19 mouse cellular contexts compared by ENCODE assay signal in genomic region chr13:94468551-94468950, GRCm38 (mm10).
"Had no signal": no experiment of that assay in that cellular context is flagged by ENCODE, and none has a peak within 500 bp of the region (broad histone marks: within the 10 kb centered on the region; RNA-seq: fewer than 3 reads in every experiment).

No protein-coding gene starts in this region.

- DNase-seq: cerebellum, adult 9-11 months; cerebellum, postnatal 10 days; cerebellum, postnatal 14 days; cerebellum, postnatal 25 days; cerebellum, postnatal 36 days; embryo, embryonic 11 days; forebrain, postnatal 0 days; gastrocnemius, adult 2 months; gastrocnemius, postnatal 10 days; gastrocnemius, postnatal 14 days; gastrocnemius, postnatal 25 days; gastrocnemius, postnatal 36 days; heart, adult 11 months; heart, adult 18-20 months; heart, adult 2 months had no signal

- ATAC-seq: forebrain, embryonic 13.5 days; forebrain, embryonic 14.5 days; forebrain, embryonic 15.5 days; forebrain, embryonic 16.5 days; forebrain, postnatal 0 days had no signal
